Mouse (Mus musculus) intestine, embryonic 15.5 days (tissue): ENCODE data around the gene Tgfb1. TPM values are rescaled to one million over a fixed set of nuclear protein-coding genes. Genes with fewer than 3 reads are reported as not detected.

Experiments
- ATAC-seq: fragments of 200-750 bp; cut with Nextera tagmentation; 2 replicates; pipeline ENCODE4 v1.8.0; 2017; ENCODE audit warnings: moderate TSS enrichment, moderate library complexity
- H3K27ac ChIP-seq: fragments of 300-500 bp; sonication (generic); 2 replicates; pipeline ENCODE4 v1.5.1; 2015; ENCODE audit warnings: mild to moderate bottlenecking, inconsistent platforms
- H3K27me3 ChIP-seq: fragments of 300-500 bp; sonication (generic); replicated peaks from 2 replicates; pipeline ENCODE4 v1.6.1; 2015; ENCODE audit warnings: inconsistent platforms
- H3K36me3 ChIP-seq: fragments of 300-500 bp; sonication (generic); 2 replicates; pipeline ENCODE4 v1.6.1; 2015; ENCODE audit warnings: inconsistent platforms
- H3K4me1 ChIP-seq: fragments of 300-500 bp; sonication (generic); replicated peaks from 2 replicates; pipeline ENCODE4 v1.6.1; 2015; ENCODE audit warnings: inconsistent platforms
- H3K4me2 ChIP-seq: fragments of 300-500 bp; sonication (generic); replicated peaks from 2 replicates; pipeline ENCODE4 v1.6.1; 2015; ENCODE audit warnings: mild to moderate bottlenecking, inconsistent platforms
- H3K4me3 ChIP-seq: fragments of 300-500 bp; sonication (generic); replicated peaks from 2 replicates; pipeline ENCODE4 v1.5.1; 2015; ENCODE audit warnings: inconsistent platforms
- H3K9ac ChIP-seq: fragments of 300-500 bp; sonication (generic); 2 replicates; pipeline ENCODE4 v1.6.1; 2015; ENCODE audit warnings: inconsistent platforms
- H3K9me3 ChIP-seq: fragments of 300-500 bp; sonication (generic); 2 replicates; pipeline ENCODE4 v1.6.1; 2016; ENCODE audit warnings: inconsistent platforms
- WGBS: fragments of 180-500 bp; shearing (Covaris S2); methylation state at CpG from one replicate; pipeline ENCODE4 v1.1.7; 2015; 5-methylcytosine and 5-hydroxymethylcytosine counted together
- polyA plus RNA-seq: library from polyadenylated mRNA; unstranded; fragments of >200 nt; fragmentation: Nextera tagmentation; extraction: Ambion mirVana; gene quantifications from 2 replicates; pipeline ENCODE4 v1.2.1, GENCODE M21; 2015

Tgfb1 gene
- 2.3 and 2.5 TPM in 2 replicates for polyA plus RNA-seq

- H3K9me3 ChIP-seq, result no peaks in the 10 kb centered on the region
- H3K27ac ChIP-seq, result peak within 1 kb of the TSS; percentile 85
- peak within 1 kb of the TSS; percentile 76 for H3K9ac ChIP-seq
- H3K4me2 ChIP-seq, result peak within 1 kb of the TSS; percentile 97
- peak within 1 kb of the TSS; percentile 70 for H3K4me3 ChIP-seq
- H3K36me3 ChIP-seq, result no peaks in the 10 kb centered on the region
- under 1% methylated on average over 45 of the region's 69 CpGs for WGBS
- H3K4me1 ChIP-seq, result peaks cover 32% of the 10 kb centered on the region
- peaks cover 7% of the 10 kb centered on the region; the same call in 1 of the 2 replicates for H3K27me3 ChIP-seq
- ATAC-seq, result peak; percentile 52
These were observed at the start of gene Tgfb1 for GRCm38 (mm10) chr7:25686680-25687531. Gene Tgfb1, plus strand, starts transcription at chr7:25687002.

- Histone ChIP-seq H3K9ac (no peak overlapping the region), H3K27me3 (no peaks in the 10 kb centered on the region), H3K4me1 (no peaks in the 10 kb centered on the region), H3K9me3 (no peaks in the 10 kb centered on the region), H3K4me3 (no peak overlapping the region), H3K27ac (no peak overlapping the region), H3K36me3 (0 out of 2 replicates have a peak, but pooled peaks cover 2% of the 10 kb centered on the region), H3K4me2 (no peak overlapping the region)
- ATAC-seq, result no peak
- 91% methylated on average over 5 of the region's 5 CpGs for WGBS
These were observed 49.7 kb upstream of the Tgfb1 start for GRCm38 (mm10) chr7:25637099-25637498.

GRCm38 (mm10) chr7:25639754-25640153 is 47.0 kb upstream of the Tgfb1 start:
- no peak overlapping the region for H3K4me2 ChIP-seq
- no peaks in the 10 kb centered on the region for H3K4me1 ChIP-seq
- no peak overlapping the region for H3K27ac ChIP-seq
- H3K9ac ChIP-seq, result no peak overlapping the region
- ATAC-seq, result no peak
- H3K27me3 ChIP-seq, result no peaks in the 10 kb centered on the region
- H3K36me3 ChIP-seq, result 0 out of 2 replicates have a peak, but pooled peaks cover 2% of the 10 kb centered on the region
- H3K9me3 ChIP-seq, result no peaks in the 10 kb centered on the region
- H3K4me3 ChIP-seq, result no peak overlapping the region
- 88% methylated on average over 4 of the region's 4 CpGs for WGBS

GRCm38 (mm10) chr7:25644136-25644535 is 42.7 kb upstream of the Tgfb1 start:
- 76% methylated on average over 10 of the region's 10 CpGs for WGBS
- no peaks in the 10 kb centered on the region for H3K36me3 ChIP-seq
- H3K9ac ChIP-seq, result no peak overlapping the region
- no peak for ATAC-seq
- no peak overlapping the region for H3K4me2 ChIP-seq
- H3K4me3 ChIP-seq, result no peak overlapping the region
- no peaks in the 10 kb centered on the region for H3K9me3 ChIP-seq
- H3K27ac ChIP-seq, result no peak overlapping the region
- H3K27me3 ChIP-seq, result no peaks in the 10 kb centered on the region
- H3K4me1 ChIP-seq, result no peaks in the 10 kb centered on the region

GRCm38 (mm10) chr7:25644631-25645030 is 42.2 kb upstream of the Tgfb1 start:
- no peak for ATAC-seq
- H3K4me1 ChIP-seq, result no peaks in the 10 kb centered on the region
- H3K36me3 ChIP-seq, result no peaks in the 10 kb centered on the region
- H3K27ac ChIP-seq, result no peak overlapping the region
- H3K9me3 ChIP-seq, result no peaks in the 10 kb centered on the region
- H3K4me3 ChIP-seq, result no peak overlapping the region
- H3K9ac ChIP-seq, result no peak overlapping the region
- 76% methylated on average over 4 of the region's 4 CpGs for WGBS
- H3K27me3 ChIP-seq, result no peaks in the 10 kb centered on the region
- H3K4me2 ChIP-seq, result no peak overlapping the region

GRCm38 (mm10) chr7:25645074-25645473 is 41.7 kb upstream of the Tgfb1 start:
- H3K4me3 ChIP-seq, result no peak overlapping the region
- ATAC-seq, result no peak
- WGBS, result 70% methylated on average over 14 of the region's 14 CpGs
- no peak overlapping the region for H3K4me2 ChIP-seq
- H3K9ac ChIP-seq, result no peak overlapping the region
- no peak overlapping the region for H3K27ac ChIP-seq
- H3K36me3 ChIP-seq, result no peaks in the 10 kb centered on the region
- H3K27me3 ChIP-seq, result no peaks in the 10 kb centered on the region
- H3K4me1 ChIP-seq, result no peaks in the 10 kb centered on the region
- H3K9me3 ChIP-seq, result no peaks in the 10 kb centered on the region

GRCm38 (mm10) chr7:25647574-25648123 is 39.2 kb upstream of the Tgfb1 start:
- no peaks in the 10 kb centered on the region for H3K36me3 ChIP-seq

GRCm38 (mm10) chr7:25649839-25650238 is 37.0 kb upstream of the Tgfb1 start:
- no peaks in the 10 kb centered on the region for H3K9me3 ChIP-seq
- H3K27ac ChIP-seq, result no peak overlapping the region
- no peaks in the 10 kb centered on the region for H3K4me1 ChIP-seq
- WGBS, result 76% methylated on average over 5 of the region's 5 CpGs
- H3K4me2 ChIP-seq, result no peak overlapping the region
- no peaks in the 10 kb centered on the region for H3K27me3 ChIP-seq
- no peak overlapping the region for H3K4me3 ChIP-seq
- H3K9ac ChIP-seq, result no peak overlapping the region
- no peak for ATAC-seq
- no peaks in the 10 kb centered on the region for H3K36me3 ChIP-seq

More at GRCm38 (mm10) chr7:25647574-25648123, 39.2 kb upstream of the Tgfb1 start:
- no peak for ATAC-seq
- Histone ChIP-seq H3K27ac (no peak overlapping the region), H3K9ac (no peak overlapping the region), H3K4me2 (no peak overlapping the region), H3K4me3 (no peak overlapping the region), H3K4me1 (no peaks in the 10 kb centered on the region), H3K9me3 (no peaks in the 10 kb centered on the region), H3K27me3 (no peaks in the 10 kb centered on the region)
- 53% methylated on average over 5 of the region's 5 CpGs for WGBS

GRCm38 (mm10) chr7:25651281-25651680 is 35.5 kb upstream of the Tgfb1 start:
- Histone ChIP-seq H3K4me3 (no peak overlapping the region), H3K36me3 (no peaks in the 10 kb centered on the region), H3K4me1 (no peaks in the 10 kb centered on the region), H3K27me3 (no peaks in the 10 kb centered on the region), H3K9ac (no peak overlapping the region), H3K4me2 (no peak overlapping the region), H3K9me3 (no peaks in the 10 kb centered on the region), H3K27ac (no peak overlapping the region)
- no peak for ATAC-seq
- 89% methylated on average over 8 of the region's 8 CpGs for WGBS

GRCm38 (mm10) chr7:25652244-25652759 is 34.5 kb upstream of the Tgfb1 start:
- Histone ChIP-seq H3K4me3 (no peak overlapping the region), H3K27ac (no peak overlapping the region), H3K36me3 (no peaks in the 10 kb centered on the region), H3K4me2 (no peak overlapping the region), H3K4me1 (no peaks in the 10 kb centered on the region), H3K9me3 (no peaks in the 10 kb centered on the region), H3K9ac (no peak overlapping the region), H3K27me3 (no peaks in the 10 kb centered on the region)
- ATAC-seq, result no peak
- 77% methylated on average over 12 of the region's 12 CpGs for WGBS

GRCm38 (mm10) chr7:25655601-25656428 is 31.0 kb upstream of the Tgfb1 start:
- no peaks in the 10 kb centered on the region for H3K9me3 ChIP-seq
- H3K4me2 ChIP-seq, result no peak overlapping the region
- no peak for ATAC-seq
- H3K27me3 ChIP-seq, result no peaks in the 10 kb centered on the region
- H3K36me3 ChIP-seq, result no peaks in the 10 kb centered on the region
- no peak overlapping the region for H3K9ac ChIP-seq
- WGBS, result 70% methylated on average over 11 of the region's 11 CpGs
- H3K27ac ChIP-seq, result no peak overlapping the region
- H3K4me1 ChIP-seq, result peaks cover 10% of the 10 kb centered on the region; the same call in 1 of the 2 replicates
- H3K4me3 ChIP-seq, result no peak overlapping the region

- H3K9me3 ChIP-seq, result no peaks in the 10 kb centered on the region
- H3K4me3 ChIP-seq, result peak overlapping the region; percentile 55
- H3K4me1 ChIP-seq, result peaks cover 10% of the 10 kb centered on the region; the same call in 1 of the 2 replicates
- no peak overlapping the region for H3K27ac ChIP-seq
- peak overlapping the region; percentile 76 for H3K4me2 ChIP-seq
- WGBS, result 37% methylated on average over 10 of the region's 10 CpGs
- no peak for ATAC-seq
- no peaks in the 10 kb centered on the region for H3K36me3 ChIP-seq
- H3K9ac ChIP-seq, result peak overlapping the region; percentile 61
- H3K27me3 ChIP-seq, result no peaks in the 10 kb centered on the region
These were observed 29.0 kb upstream of the Tgfb1 start for GRCm38 (mm10) chr7:25657785-25658184.
